In the genomic region with DNA sequence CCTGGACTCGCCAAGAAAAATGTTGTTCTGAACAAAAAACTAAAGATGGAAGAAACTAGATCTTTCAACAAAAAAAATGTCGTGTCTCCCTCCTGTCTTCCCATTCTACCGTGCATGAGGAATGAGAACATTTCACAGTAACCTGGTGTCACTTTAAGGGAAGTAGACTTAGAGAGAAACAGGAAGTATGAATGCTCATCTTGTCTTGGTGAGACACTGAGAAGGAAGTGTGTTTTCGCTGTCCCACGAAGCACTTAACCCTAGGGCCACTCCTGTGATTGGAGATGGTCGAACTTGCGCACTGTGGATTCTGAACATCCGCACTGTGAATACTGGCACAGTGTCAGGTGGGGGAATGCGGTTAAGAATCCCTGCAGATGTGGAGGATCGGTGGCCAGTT, we compare ENCODE assay signal across 29 mouse cellular contexts. TPM values are rescaled to one million over a fixed set of nuclear protein-coding genes. Genes with fewer than 3 reads are reported as not detected.
A peak's percentile ranks its signal among the peaks of the same experiment; 100 is the strongest.
DNase-seq lines count a peak whose midpoint lies in the region; ATAC-seq and TF ChIP-seq lines count a peak whose summit lies in the region.
"Had no signal": no experiment of that assay in that cellular context is flagged by ENCODE, and none has a peak within 500 bp of the region (broad histone marks: within the 10 kb centered on the region; RNA-seq: fewer than 3 reads in every experiment).

No protein-coding gene starts in this region.

- peak; percentile 42; the same call in 1 of the 2 replicates for ATAC-seq in common myeloid progenitor, adult 5-6 weeks (replicated peaks; ENCODE audit: low read depth, poor library complexity, severe bottlenecking)
- peak; percentile 58 for ATAC-seq in megakaryocyte progenitor cell, adult 5-6 weeks (replicated peaks; ENCODE audit: poor library complexity)
- no peak for ATAC-seq in hindbrain, postnatal 0 days
- ATAC-seq: forebrain, embryonic 15.5 days had no signal

- 86% methylated on average over 10 of the region's 10 CpGs for WGBS in hindbrain, postnatal 0 days

- H3K27ac ChIP-seq in hindbrain, postnatal 0 days: no peak overlapping the region
- H3K27ac ChIP-seq: embryonic facial prominence, embryonic 10.5 days; embryonic facial prominence, embryonic 13.5 days; forebrain, embryonic 12.5 days; forebrain, embryonic 15.5 days; hindbrain, embryonic 12.5 days; hindbrain, embryonic 15.5 days had no signal

- TF ChIP-seq CTCF in hindbrain, postnatal 0 days (IDR thresholded peaks at IDR 0.05; ENCODE audit: low read depth): no peak

- intact Hi-C loops in left cerebral cortex, postnatal 14 days (cut with DNase I): no loop called here

- peak; percentile 20 to 21 for DNase-seq in B cell, adult 2 months
- DNase-seq in hindbrain, postnatal 0 days (ENCODE audit: low spot score): no peak
- no peak for DNase-seq in layer of hippocampus, adult 18-20 months (ENCODE audit: low spot score in 2 of 2)
- DNase-seq in thymus, postnatal 36 days: no peak
- DNase-seq in left cerebral cortex, postnatal 14 days (ENCODE audit: low spot score in 2 of 2): no peak
- DNase-seq: adrenal gland, adult 2 months; adrenal gland, postnatal 14 days; cerebellum, adult 11 months; cerebellum, adult 2 months; cerebellum, adult 9-11 months; cerebellum, postnatal 25 days; embryo, embryonic 11 days; gastrocnemius, postnatal 25 days; heart, adult 11 months had no signal

- no peaks in the 10 kb centered on the region for H3K9me3 ChIP-seq in hindbrain, postnatal 0 days (ENCODE audit: low read length)
- H3K9me3 ChIP-seq: embryonic facial prominence, embryonic 10.5 days; embryonic facial prominence, embryonic 13.5 days; forebrain, embryonic 12.5 days; forebrain, embryonic 15.5 days; G1E; hindbrain, embryonic 12.5 days; hindbrain, embryonic 15.5 days had no signal

- H3K27me3 ChIP-seq in hindbrain, postnatal 0 days (ENCODE audit: insufficient read depth, low read length): no peaks in the 10 kb centered on the region

- H3K9ac ChIP-seq in hindbrain, postnatal 0 days (replicated peaks; ENCODE audit: low read length): no peak overlapping the region
- H3K9ac ChIP-seq: embryonic facial prominence, embryonic 13.5 days; forebrain, embryonic 12.5 days; forebrain, embryonic 15.5 days; hindbrain, embryonic 12.5 days; hindbrain, embryonic 15.5 days had no signal

- no peak overlapping the region for H3K4me2 ChIP-seq in hindbrain, postnatal 0 days (ENCODE audit: low read depth, low read length)
- H3K4me2 ChIP-seq: embryonic facial prominence, embryonic 13.5 days; forebrain, embryonic 12.5 days; forebrain, embryonic 15.5 days; heart, embryonic 11.5 days; hindbrain, embryonic 12.5 days; hindbrain, embryonic 15.5 days had no signal

- no peaks in the 10 kb centered on the region for H3K4me1 ChIP-seq in hindbrain, postnatal 0 days (ENCODE audit: insufficient read depth, low read length)
- H3K4me1 ChIP-seq: hindbrain, embryonic 12.5 days had no signal

- no peaks in the 10 kb centered on the region for H3K36me3 ChIP-seq in hindbrain, postnatal 0 days (ENCODE audit: insufficient read depth, low read length)
- H3K36me3 ChIP-seq: embryonic facial prominence, embryonic 10.5 days; embryonic facial prominence, embryonic 13.5 days; forebrain, embryonic 12.5 days; forebrain, embryonic 15.5 days; G1E; hindbrain, embryonic 12.5 days; hindbrain, embryonic 15.5 days had no signal

- H3K4me3 ChIP-seq in hindbrain, postnatal 0 days (ENCODE audit: low read length): no peak overlapping the region
- H3K4me3 ChIP-seq: embryonic facial prominence, embryonic 10.5 days; embryonic facial prominence, embryonic 13.5 days; erythroblast, embryonic 14.5 days; forebrain, embryonic 12.5 days; forebrain, embryonic 15.5 days; hindbrain, embryonic 12.5 days; hindbrain, embryonic 15.5 days had no signal

RNA-seq across cellular contexts. Expression of gene Erich2, which starts 5.2 kb away (rescaled TPM):
- not detected in 2 replicates for total RNA-seq in common myeloid progenitor, adult 5-6 weeks (2017)
- not detected in 2 replicates for total RNA-seq in megakaryocyte progenitor cell, adult 5-6 weeks (2015)
- not detected in 2 replicates for total RNA-seq in megakaryocyte progenitor cell, adult 5-6 weeks (2017)
- 0.43 and 1.8 TPM in 2 replicates for total RNA-seq in hindbrain, postnatal 0 days (2014; rRNA removed)
- polyA plus RNA-seq in hindbrain, postnatal 0 days (2015; fragmentation: Nextera tagmentation; extraction: Ambion mirVana): 6.3 and 7.1 TPM in 2 replicates
- total RNA-seq in layer of hippocampus, adult 18-20 months (2021): under 1 TPM; 0.54 to 0.58 TPM
- total RNA-seq in left cerebral cortex, postnatal 14 days (2021): 1 to 10 TPM; 1.0 to 1.1 TPM
- total RNA-seq: adrenal gland, postnatal 14 days; G1E; gastrocnemius, adult 8-10 months; gastrocnemius, postnatal 25 days; heart, postnatal 25 days had no signal
- polyA plus RNA-seq: erythroblast, embryonic 14.5 days; G1E had no signal

RNA-seq across cellular contexts. Expression of gene Sp5, which starts 28.7 kb away (rescaled TPM):
- total RNA-seq in common myeloid progenitor, adult 5-6 weeks (2017): not detected in 2 replicates
- not detected in 2 replicates for total RNA-seq in megakaryocyte progenitor cell, adult 5-6 weeks (2015)
- total RNA-seq in megakaryocyte progenitor cell, adult 5-6 weeks (2017): not detected in 2 replicates
- total RNA-seq in hindbrain, postnatal 0 days (2014; rRNA removed): 14.8 and 28.2 TPM in 2 replicates
- polyA plus RNA-seq in hindbrain, postnatal 0 days (2015; fragmentation: Nextera tagmentation; extraction: Ambion mirVana): 13.2 and 14.0 TPM in 2 replicates
- total RNA-seq in layer of hippocampus, adult 18-20 months (2021): under 1 TPM; 0.15 to 0.30 TPM
- 1 to 10 TPM in 1 of 2 experiments, under 1 TPM in 1; 0.97 to 1.1 TPM for total RNA-seq in left cerebral cortex, postnatal 14 days (2021)
- total RNA-seq: G1E; gastrocnemius, adult 8-10 months; gastrocnemius, postnatal 25 days; heart, adult 8-10 months; hematopoietic stem cell, adult 5-6 weeks had no signal
- polyA plus RNA-seq: erythroblast, embryonic 14.5 days; G1E had no signal

RNA-seq across cellular contexts. Expression of gene Gad1, which starts 49.4 kb away (rescaled TPM):
- total RNA-seq in common myeloid progenitor, adult 5-6 weeks (2017): not detected in 2 replicates
- not detected in 2 replicates for total RNA-seq in megakaryocyte progenitor cell, adult 5-6 weeks (2015)
- not detected in 2 replicates for total RNA-seq in megakaryocyte progenitor cell, adult 5-6 weeks (2017)
- 106 and 113 TPM in 2 replicates for total RNA-seq in hindbrain, postnatal 0 days (2014; rRNA removed)
- 108 and 113 TPM in 2 replicates for polyA plus RNA-seq in hindbrain, postnatal 0 days (2015; fragmentation: Nextera tagmentation; extraction: Ambion mirVana)
- total RNA-seq in layer of hippocampus, adult 18-20 months (2021): 100 to 1,000 TPM; 379 TPM
- 100 to 1,000 TPM; 228 TPM for total RNA-seq in left cerebral cortex, postnatal 14 days (2021)
- total RNA-seq: hematopoietic stem cell, adult 5-6 weeks had no signal
- polyA plus RNA-seq: erythroblast, embryonic 14.5 days; G1E had no signal

Comparison
In these comparisons a context has a peak if more than half of its experiments do, and no peak if none do; other contexts are left out.
1. DNase-seq: peak in B cell, adult 2 months (2 of 2); none in hindbrain, postnatal 0 days (single experiment), layer of hippocampus, adult 18-20 months (0 of 2), thymus, postnatal 36 days (0 of 2) and left cerebral cortex, postnatal 14 days (0 of 2).
2. RNA of gene Gad1, which starts 49.4 kb away (total RNA-seq): 379 TPM in layer of hippocampus, adult 18-20 months, 228 TPM in left cerebral cortex, postnatal 14 days and 106 to 113 TPM in hindbrain, postnatal 0 days; not detected in common myeloid progenitor, adult 5-6 weeks and not detected in megakaryocyte progenitor cell, adult 5-6 weeks; every median in the first group is over 100 times any median in the second.